Mouse (Mus musculus) lung, embryonic 16.5 days (tissue): ENCODE measurements at regions not wholly inside any gene's neighbourhood (a gene's known extent, or its start where the extent isn't known, plus 50 kb on each side); places are given as distances from the start of the nearest gene placed in this dataset.

ENCODE experiments used
- ATAC-seq: fragments of 200-750 bp; cut with Nextera tagmentation; 2 replicates; pipeline ENCODE4 v1.8.0; 2017; ENCODE audit warnings: low read depth, mild to moderate bottlenecking, moderate library complexity
- H3K27ac ChIP-seq: fragments of 300-500 bp; sonication (generic); 2 replicates; pipeline ENCODE4 v1.5.1; 2014; ENCODE audit warnings: mild to moderate bottlenecking, control low read depth, low read length
- H3K27me3 ChIP-seq: fragments of 300-500 bp; sonication (generic); 2 replicates; pipeline ENCODE4 v1.6.1; 2014; ENCODE audit warnings: low read depth, low read length, mixed read lengths; ENCODE audit not compliant: control insufficient read depth, insufficient read depth
- H3K36me3 ChIP-seq: fragments of 300-500 bp; sonication (generic); 2 replicates; pipeline ENCODE4 v1.6.1; 2014; ENCODE audit warnings: low read length; ENCODE audit not compliant: control insufficient read depth, insufficient read depth
- H3K4me1 ChIP-seq: fragments of 300-500 bp; sonication (generic); replicated peaks from 2 replicates; pipeline ENCODE4 v1.6.1; 2014; ENCODE audit warnings: low read length, mixed read lengths; ENCODE audit not compliant: control insufficient read depth, insufficient read depth
- H3K4me2 ChIP-seq: fragments of 300-500 bp; sonication (generic); 2 replicates; pipeline ENCODE4 v1.6.1; 2014; ENCODE audit warnings: low read depth, low read length, control low read depth
- H3K4me3 ChIP-seq: fragments of 300-500 bp; sonication (generic); 2 replicates; pipeline ENCODE4 v1.5.1; 2014; ENCODE audit warnings: mild to moderate bottlenecking, low read length, control low read depth
- H3K9ac ChIP-seq: fragments of 300-500 bp; sonication (generic); 2 replicates; pipeline ENCODE4 v1.6.1; 2014; ENCODE audit warnings: low read length, control low read depth
- H3K9me3 ChIP-seq: fragments of 300-500 bp; sonication (generic); 2 replicates; pipeline ENCODE4 v1.6.1; 2016; ENCODE audit warnings: low read length; ENCODE audit not compliant: control insufficient read depth
- WGBS: fragments of 180-500 bp; shearing (Covaris S2); extraction: QIAGEN DNeasy Blood & Tissue Kit; methylation state at CpG from one replicate; pipeline ENCODE4 v1.1.7; 2014; 5-methylcytosine and 5-hydroxymethylcytosine counted together

GRCm38 (mm10) chr3:41495097-41495496 is 60.4 kb upstream of the Jade1 start:
- no peak for ATAC-seq
- Histone ChIP-seq H3K4me2 (no peak overlapping the region), H3K36me3 (no peaks in the 10 kb centered on the region), H3K9ac (no peak overlapping the region), H3K4me3 (no peak overlapping the region), H3K4me1 (peaks cover 9% of the 10 kb centered on the region), H3K9me3 (no peaks in the 10 kb centered on the region), H3K27me3 (peaks cover 5% of the 10 kb centered on the region; the same call in 1 of the 2 replicates), H3K27ac (no peak overlapping the region)
- 81% methylated on average over 5 of the region's 5 CpGs for WGBS

GRCm38 (mm10) chr3:41493472-41493871 is 62.1 kb upstream of the Jade1 start:
- Histone ChIP-seq H3K36me3 (no peaks in the 10 kb centered on the region), H3K4me1 (peaks cover 10% of the 10 kb centered on the region), H3K9me3 (no peaks in the 10 kb centered on the region), H3K27me3 (peaks cover 5% of the 10 kb centered on the region; the same call in 1 of the 2 replicates), H3K9ac (no peak overlapping the region), H3K4me3 (no peak overlapping the region), H3K4me2 (no peak overlapping the region), H3K27ac (no peak overlapping the region)
- WGBS = 89% methylated on average over 7 of the region's 7 CpGs
- no peak for ATAC-seq

GRCm38 (mm10) chr3:41492727-41493392 is 62.7 kb upstream of the Jade1 start:
- Histone ChIP-seq H3K9me3 (no peaks in the 10 kb centered on the region), H3K27me3 (peaks cover 5% of the 10 kb centered on the region; the same call in 1 of the 2 replicates), H3K4me3 (no peak overlapping the region), H3K27ac (no peak overlapping the region), H3K4me2 (no peak overlapping the region), H3K36me3 (no peaks in the 10 kb centered on the region), H3K4me1 (peaks cover 10% of the 10 kb centered on the region), H3K9ac (no peak overlapping the region)
- no peak for ATAC-seq
- 65% methylated on average over 13 of the region's 13 CpGs for WGBS

GRCm38 (mm10) chr3:41492031-41492726 is 63.4 kb upstream of the Jade1 start:
- no peak overlapping the region for H3K27ac ChIP-seq
- WGBS = 54% methylated on average over 3 of the region's 3 CpGs
- H3K9me3 ChIP-seq = no peaks in the 10 kb centered on the region
- H3K4me2 ChIP-seq = no peak overlapping the region
- H3K27me3 ChIP-seq = peaks cover 4% of the 10 kb centered on the region; the same call in 1 of the 2 replicates
- no peak overlapping the region for H3K4me3 ChIP-seq
- no peak overlapping the region for H3K9ac ChIP-seq
- H3K4me1 ChIP-seq = peaks cover 8% of the 10 kb centered on the region
- no peaks in the 10 kb centered on the region for H3K36me3 ChIP-seq
- no peak for ATAC-seq

GRCm38 (mm10) chr3:41491185-41491584 is 64.3 kb upstream of the Jade1 start:
- H3K4me1 ChIP-seq = peaks cover 7% of the 10 kb centered on the region; the same call in 1 of the 2 replicates
- H3K4me2 ChIP-seq = no peak overlapping the region
- no peak for ATAC-seq
- H3K36me3 ChIP-seq = no peaks in the 10 kb centered on the region
- no peak overlapping the region for H3K9ac ChIP-seq
- peaks cover 4% of the 10 kb centered on the region; the same call in 1 of the 2 replicates for H3K27me3 ChIP-seq
- H3K9me3 ChIP-seq = no peaks in the 10 kb centered on the region
- no peak overlapping the region for H3K27ac ChIP-seq
- 88% methylated on average over 4 of the region's 4 CpGs for WGBS
- H3K4me3 ChIP-seq = no peak overlapping the region

GRCm38 (mm10) chr3:41489998-41490397 is 65.5 kb upstream of the Jade1 start:
- no peaks in the 10 kb centered on the region for H3K36me3 ChIP-seq
- no peak overlapping the region for H3K4me2 ChIP-seq
- H3K27ac ChIP-seq = no peak overlapping the region
- ATAC-seq = peak; percentile 17; the same call in 1 of the 2 replicates
- peaks cover 4% of the 10 kb centered on the region; the same call in 1 of the 2 replicates for H3K27me3 ChIP-seq
- H3K9ac ChIP-seq = no peak overlapping the region
- no peak overlapping the region for H3K4me3 ChIP-seq
- no peaks in the 10 kb centered on the region for H3K9me3 ChIP-seq
- H3K4me1 ChIP-seq = peaks cover 7% of the 10 kb centered on the region; the same call in 1 of the 2 replicates

- peak; percentile 87 for ATAC-seq
- H3K9ac ChIP-seq = no peak overlapping the region
- H3K36me3 ChIP-seq = no peaks in the 10 kb centered on the region
- H3K27ac ChIP-seq = no peak overlapping the region
- WGBS = 45% methylated on average over 3 of the region's 3 CpGs
- peaks cover 6% of the 10 kb centered on the region; the same call in 1 of the 2 replicates for H3K27me3 ChIP-seq
- H3K4me3 ChIP-seq = no peak overlapping the region
- peaks cover 7% of the 10 kb centered on the region; the same call in 1 of the 2 replicates for H3K4me1 ChIP-seq
- no peaks in the 10 kb centered on the region for H3K9me3 ChIP-seq
- no peak overlapping the region for H3K4me2 ChIP-seq
These were observed 66.0 kb upstream of the Jade1 start for GRCm38 (mm10) chr3:41489571-41489970.

GRCm38 (mm10) chr3:41488229-41488774 is 67.2 kb upstream of the Jade1 start:
- Histone ChIP-seq H3K9ac (no peak overlapping the region), H3K4me2 (no peak overlapping the region), H3K27ac (no peak overlapping the region), H3K4me3 (no peak overlapping the region), H3K4me1 (peaks cover 7% of the 10 kb centered on the region; the same call in 1 of the 2 replicates), H3K27me3 (peaks cover 6% of the 10 kb centered on the region; the same call in 1 of the 2 replicates), H3K36me3 (no peaks in the 10 kb centered on the region), H3K9me3 (no peaks in the 10 kb centered on the region)
- ATAC-seq = no peak
- 20% methylated on average over 1 of the region's 1 CpGs for WGBS

- Histone ChIP-seq H3K4me3 (no peak overlapping the region), H3K36me3 (no peaks in the 10 kb centered on the region), H3K4me1 (0 out of 2 replicates have a peak, but pooled peaks cover 2% of the 10 kb centered on the region), H3K9me3 (no peaks in the 10 kb centered on the region), H3K9ac (no peak overlapping the region), H3K4me2 (no peak overlapping the region), H3K27me3 (peaks cover 4% of the 10 kb centered on the region; the same call in 1 of the 2 replicates), H3K27ac (no peak overlapping the region)
- no peak for ATAC-seq
- 80% methylated on average over 9 of the region's 9 CpGs for WGBS
These were observed 70.6 kb upstream of the Jade1 start for GRCm38 (mm10) chr3:41484920-41485319.
